Mouse (Mus musculus) lung, postnatal 36 days (tissue): ENCODE measurements around the gene Dgkz.

ENCODE experiments used
- DNase-seq: peaks from one replicate; pipeline ENCODE4 v3.0.0; 2022; ENCODE audit warnings: mixed read lengths

The Dgkz gene

GRCm38 (mm10) chr2:91993409-91993808 is 17.7 kb upstream of the Dgkz start:
- no peak for DNase-seq

GRCm38 (mm10) chr2:91989750-91990149 is 14.1 kb upstream of the Dgkz start:
- no peak for DNase-seq

DNA sequence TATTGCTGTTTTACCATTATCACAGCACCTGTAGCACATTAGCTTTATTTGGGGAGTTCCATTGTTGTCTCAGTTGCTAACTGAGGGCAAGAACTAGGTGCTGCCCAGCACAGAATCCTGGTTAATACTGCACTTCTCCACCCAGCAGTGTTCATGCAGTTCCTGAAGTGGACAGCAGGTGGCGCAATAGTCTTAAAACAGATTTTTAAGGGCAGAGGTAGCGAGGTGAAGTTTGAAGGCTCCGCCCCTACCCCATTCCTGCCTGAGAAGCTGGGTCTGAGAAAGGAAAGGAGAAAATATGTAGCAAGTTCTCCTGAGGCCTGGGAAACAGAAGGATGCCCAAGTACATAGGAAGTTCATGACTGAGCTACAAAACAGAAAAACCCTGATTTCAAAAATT is 11.9 kb upstream of the Dgkz start:
- peak; percentile 93 for DNase-seq

- peak; percentile 79 for DNase-seq
Measured at GRCm38 (mm10) chr2:91986071-91986470, 10.4 kb upstream of the Dgkz start.

- no peak for DNase-seq
Measured at GRCm38 (mm10) chr2:91984906-91985525, 9.4 kb upstream of the Dgkz start.

DNA sequence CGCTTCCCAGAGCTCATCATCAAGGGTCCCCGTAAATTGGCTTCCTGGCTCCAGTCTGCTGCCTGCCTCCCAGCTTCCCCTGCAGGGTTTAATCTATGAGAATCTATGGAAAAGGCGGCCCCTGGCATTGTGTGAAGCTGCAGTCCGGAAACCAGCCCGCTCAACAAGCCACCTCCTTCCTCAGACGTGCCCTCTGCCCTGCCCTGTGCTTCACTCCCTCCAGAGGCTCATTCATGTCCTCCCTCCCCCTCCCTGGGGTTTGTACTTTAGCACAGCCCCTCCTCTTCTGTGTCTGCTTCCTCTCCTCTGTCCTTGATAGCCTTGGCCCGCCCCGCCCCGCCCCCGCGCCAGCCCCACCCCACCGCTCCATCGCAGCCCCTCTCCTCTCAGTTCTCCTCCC is 8.8 kb upstream of the Dgkz start:
- peak; percentile 94 for DNase-seq

- DNase-seq: no peak
Measured at GRCm38 (mm10) chr2:91980830-91981229, 5.2 kb upstream of the Dgkz start.

GRCm38 (mm10) chr2:91980245-91980644 is 4.6 kb upstream of the Dgkz start:
- DNase-seq: no peak

GRCm38 (mm10) chr2:91978547-91978946 is 2.9 kb upstream of the Dgkz start:
- DNase-seq: no peak

DNA sequence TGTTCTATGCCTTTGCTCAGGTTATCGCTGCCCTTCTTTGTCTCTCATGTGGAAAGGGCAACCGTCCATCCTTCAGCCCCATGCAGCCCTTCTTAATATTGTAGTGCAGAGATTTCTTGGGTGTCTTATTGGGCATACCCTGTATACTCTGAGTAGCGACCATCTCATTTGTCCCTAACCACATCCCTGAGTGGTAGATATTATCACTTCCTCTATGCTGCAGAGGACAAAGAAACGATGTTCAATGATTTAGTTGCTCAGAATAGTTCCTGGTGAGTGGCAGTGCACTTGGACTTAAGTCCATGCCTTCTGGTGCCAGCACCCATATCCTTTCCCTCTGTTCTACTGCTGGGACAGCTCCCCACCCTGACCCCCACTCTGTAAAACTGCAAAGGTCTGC is 2.3 kb upstream of the Dgkz start:
- DNase-seq: no peak

- DNase-seq: no peak
Measured at GRCm38 (mm10) chr2:91973416-91974135, 2.1 kb downstream of the Dgkz start.

DNA sequence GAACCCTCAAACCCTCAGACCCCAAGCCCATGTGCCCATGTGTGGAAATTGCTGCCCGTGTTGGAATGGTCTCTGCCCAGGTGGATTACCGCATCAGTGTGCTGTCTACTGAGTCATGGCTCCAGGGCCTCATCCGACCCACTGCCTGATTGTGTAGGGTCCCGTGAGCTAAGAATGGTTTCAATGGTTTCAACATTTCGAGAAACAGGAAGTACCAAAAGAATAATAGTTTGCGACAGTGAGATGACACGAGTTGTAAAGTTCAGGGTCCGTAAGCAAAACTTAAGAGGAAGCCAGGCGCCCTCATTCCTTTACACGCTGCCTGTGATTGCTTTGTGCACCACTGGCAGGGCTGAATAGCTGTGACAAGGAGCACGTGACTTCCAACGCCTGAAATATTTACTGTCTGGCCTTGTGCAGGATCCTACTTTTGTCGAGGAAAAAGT is 3.5 kb downstream of the Dgkz start:
- DNase-seq: peak; percentile 67

GRCm38 (mm10) chr2:91971231-91972097 is 4.2 kb downstream of the Dgkz start:
- peak; percentile 70 for DNase-seq

DNA sequence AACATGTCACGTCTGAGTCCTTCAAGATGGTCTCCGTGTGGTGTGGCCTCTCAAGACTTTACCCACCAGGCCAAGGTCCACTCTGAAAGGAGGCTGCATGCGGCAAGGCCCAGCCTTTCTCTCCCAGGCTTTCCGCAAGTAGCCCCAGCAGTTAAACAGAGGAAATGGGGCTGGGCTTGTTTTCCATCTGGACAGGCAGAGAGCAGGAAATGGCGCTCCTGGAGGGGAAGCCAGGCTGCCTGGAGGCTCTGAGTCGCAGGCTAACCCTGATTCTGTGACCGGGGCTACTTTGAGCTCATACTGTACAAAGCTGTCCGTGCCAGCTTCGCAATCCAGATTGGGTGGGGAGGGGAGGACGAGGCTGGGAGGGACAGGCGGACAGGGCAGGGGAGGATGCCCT is 7.7 kb downstream of the Dgkz start:
- DNase-seq: peak; percentile 84

DNA sequence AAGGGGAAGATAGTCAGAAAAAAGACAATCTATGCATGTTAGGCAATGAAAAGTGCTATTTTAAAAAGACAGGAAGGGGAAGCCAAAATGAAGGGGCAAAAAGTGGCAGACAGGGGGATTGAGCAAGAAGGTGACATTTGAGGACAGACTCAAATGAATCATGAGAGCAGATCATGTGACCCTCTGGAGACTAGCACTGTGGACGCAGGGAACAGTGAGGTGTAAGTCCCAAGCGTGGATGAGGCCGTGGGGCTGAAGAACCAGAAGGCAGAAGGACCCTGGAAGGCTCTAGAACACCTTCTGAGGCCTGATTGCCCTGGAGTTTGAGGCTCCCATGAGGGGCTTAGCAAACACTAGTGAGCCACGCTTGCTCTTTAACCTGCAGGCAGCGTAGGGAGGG is 9.3 kb downstream of the Dgkz start:
- peak; percentile 58 for DNase-seq

DNA sequence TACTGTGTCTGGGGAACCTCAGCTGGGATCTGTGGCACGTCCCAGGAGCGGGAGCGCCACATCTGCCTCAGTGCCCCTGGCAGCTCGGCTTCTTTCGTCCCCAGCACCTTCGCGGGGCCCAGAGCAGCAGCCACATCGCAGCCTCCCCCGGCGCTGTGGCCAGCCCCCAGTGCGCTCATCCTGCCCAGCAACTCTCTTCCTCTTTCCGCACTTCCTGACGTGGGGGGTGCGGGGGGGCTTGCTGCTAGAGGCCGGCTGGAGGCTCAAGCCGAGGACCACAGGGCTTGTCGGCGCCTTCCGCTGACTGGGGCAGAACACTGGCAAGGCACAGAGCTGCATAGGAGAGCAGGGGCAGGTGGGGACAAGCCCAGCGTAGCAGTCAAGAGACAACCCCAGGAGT is 10.2 kb downstream of the Dgkz start:
- DNase-seq: peak; percentile 92

- no peak for DNase-seq
Measured at GRCm38 (mm10) chr2:91964610-91965204, 11.0 kb downstream of the Dgkz start.

- peak; percentile 97 for DNase-seq
Measured at GRCm38 (mm10) chr2:91963443-91963932, 12.2 kb downstream of the Dgkz start.

DNA sequence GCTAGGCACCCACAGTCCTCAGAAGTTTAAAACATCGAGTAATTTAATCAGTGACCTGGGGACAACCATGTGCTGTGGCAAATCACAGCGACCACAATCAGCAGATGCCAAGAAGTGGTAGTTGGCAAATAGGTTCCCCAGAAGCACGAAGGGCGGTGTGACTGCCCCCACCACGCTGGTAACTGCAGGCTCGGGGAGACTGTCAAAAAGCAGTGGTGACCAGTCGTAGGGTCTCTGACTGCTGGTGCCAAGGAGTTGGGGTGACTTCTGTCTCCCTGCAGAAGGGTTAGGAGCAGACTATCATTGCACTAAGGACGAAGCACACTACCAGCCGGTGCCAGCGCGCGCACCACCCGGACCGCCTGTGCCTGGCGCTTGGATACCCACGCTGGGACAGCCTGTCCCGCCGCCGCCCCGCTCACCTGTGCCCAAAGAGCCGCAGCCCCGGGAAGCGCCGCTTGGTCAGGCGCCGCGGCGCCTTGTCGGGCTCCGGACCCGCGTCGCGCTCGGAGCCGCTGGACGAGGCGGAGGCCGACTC is 12.7 kb downstream of the Dgkz start:
- DNase-seq: no peak

GRCm38 (mm10) chr2:91961901-91962761 is 13.5 kb downstream of the Dgkz start:
- no peak for DNase-seq

DNA sequence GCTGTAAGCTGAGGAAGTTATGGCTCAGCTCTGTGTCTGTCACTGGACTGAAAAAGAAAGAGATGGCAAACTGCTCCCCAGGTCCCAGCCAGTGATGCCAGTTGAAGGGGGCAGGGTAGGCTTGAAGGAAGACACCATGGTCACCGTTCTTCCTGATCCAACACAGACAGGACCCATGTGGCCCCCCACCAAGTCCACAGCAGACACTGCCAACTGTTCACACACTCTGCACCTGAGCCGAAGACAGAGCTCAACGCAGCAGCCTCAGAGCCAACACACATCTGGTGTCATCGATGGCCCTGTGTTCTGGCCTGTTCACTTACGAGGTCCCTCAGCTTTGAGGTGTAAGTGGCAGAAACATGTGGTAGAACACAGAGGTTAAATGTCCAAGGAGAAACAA is 15.2 kb downstream of the Dgkz start:
- DNase-seq: no peak
